Mouse (Mus musculus) kidney, postnatal 10 days (tissue): ENCODE data around the gene Gm20518.

Experiments
- DNase-seq: peaks from one replicate; pipeline ENCODE4 v3.0.0; 2021; ENCODE audit warnings: mixed read lengths

Gm20518 gene

DNA sequence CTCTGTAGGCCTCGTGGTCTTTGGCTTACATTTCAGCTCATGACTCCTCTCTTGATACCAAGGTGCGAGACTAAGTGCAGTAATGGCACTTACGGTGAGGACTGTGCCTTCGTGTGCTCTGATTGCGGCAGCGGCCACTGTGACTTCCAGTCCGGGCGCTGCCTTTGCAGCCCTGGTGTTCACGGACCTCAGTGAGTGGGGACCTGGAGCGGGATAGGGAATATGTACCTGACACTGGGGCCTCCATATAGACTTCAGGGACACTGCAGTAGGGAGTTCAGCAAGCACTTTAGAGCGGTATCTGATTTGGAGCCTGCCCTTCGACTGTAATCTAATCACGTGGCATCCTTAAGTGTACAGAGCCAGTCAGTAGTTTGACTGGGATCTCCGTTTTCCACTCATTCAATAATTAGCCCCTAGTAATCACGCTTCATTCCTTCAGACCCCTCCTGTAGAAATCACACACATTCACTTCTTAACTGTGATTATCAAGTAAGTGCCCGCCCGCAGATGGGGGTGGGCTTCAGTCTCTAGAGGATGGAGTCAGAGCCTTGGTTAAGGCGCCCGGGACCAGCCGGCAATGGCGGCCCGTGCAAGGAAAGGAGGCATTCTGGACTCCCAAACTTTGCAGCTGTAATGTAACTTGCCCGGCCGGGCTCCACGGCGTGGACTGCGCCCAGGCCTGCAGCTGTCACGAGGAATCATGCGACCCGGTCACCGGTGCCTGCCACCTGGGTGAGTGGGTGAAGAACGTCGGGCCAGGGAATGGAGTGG, 87.6 kb downstream of the Gm20518 start:
- no peak for DNase-seq

- DNase-seq, result peak; percentile 62
Observed at GRCm38 (mm10) chr16:17802839-17803674, 88.4 kb downstream of the Gm20518 start.

DNA sequence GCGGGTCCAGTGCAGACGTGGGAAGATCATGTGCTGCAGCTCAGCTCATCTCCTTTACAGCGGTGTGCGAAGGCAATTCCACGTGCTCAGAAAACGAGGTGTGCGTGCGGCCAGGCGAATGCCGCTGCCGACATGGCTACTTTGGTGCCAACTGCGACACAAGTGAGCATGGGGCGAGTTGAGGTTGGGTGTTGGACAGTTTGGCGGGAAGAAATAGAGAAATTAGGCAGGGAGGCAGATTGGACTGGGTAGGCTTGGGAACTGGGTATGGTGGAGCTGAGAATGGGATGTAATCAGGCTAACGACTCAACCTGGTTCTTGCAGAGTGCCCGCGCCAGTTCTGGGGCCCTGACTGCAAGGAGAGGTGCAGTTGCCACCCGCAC, 89.0 kb downstream of the Gm20518 start:
- DNase-seq, result no peak

DNA sequence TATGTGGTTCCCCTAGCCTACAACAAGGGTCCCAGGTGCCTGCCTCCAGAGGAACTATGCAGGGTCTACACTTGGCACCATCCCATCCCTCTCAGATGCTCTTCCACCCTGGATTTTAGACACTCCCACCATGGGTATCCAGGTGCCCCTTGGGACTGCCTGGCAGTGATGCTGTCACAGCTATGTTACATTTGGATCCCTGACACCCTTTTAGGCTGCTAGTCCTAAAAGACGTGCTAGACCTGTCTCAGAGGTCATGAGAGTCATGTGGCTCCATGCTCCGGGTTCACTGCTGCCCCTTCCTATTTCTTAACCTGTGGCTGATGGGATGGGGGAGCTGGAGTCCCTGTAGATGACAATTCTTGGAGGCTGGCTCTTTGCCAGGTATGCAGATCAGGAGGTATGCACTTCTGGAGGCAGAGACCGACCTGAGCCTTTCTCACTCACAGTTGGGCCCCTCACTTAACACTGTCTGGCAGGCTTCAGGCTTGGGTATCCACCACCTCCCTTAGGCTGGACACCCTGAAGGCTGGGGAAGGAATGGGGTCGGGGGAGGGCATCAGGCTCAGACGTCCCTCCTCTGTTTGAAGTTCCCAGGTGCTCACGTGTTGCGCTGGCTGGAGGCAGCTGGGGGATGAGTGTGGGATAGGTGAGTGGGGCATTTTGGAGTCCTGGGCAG, 89.6 kb downstream of the Gm20518 start:
- DNase-seq, result peak; percentile 50

- no peak for DNase-seq
Observed at GRCm38 (mm10) chr16:17799584-17799983, 91.9 kb downstream of the Gm20518 start.

- peak; percentile 90 for DNase-seq
Observed at GRCm38 (mm10) chr16:17798321-17799180, 92.9 kb downstream of the Gm20518 start.

GRCm38 (mm10) chr16:17797812-17798311, 93.6 kb downstream of the Gm20518 start:
- DNase-seq, result no peak

GRCm38 (mm10) chr16:17796971-17797811, 94.3 kb downstream of the Gm20518 start, which contains the start of gene Scarf2:
Gene Scarf2, plus strand, starts transcription at chr16:17797282.
- peak; percentile 87 for DNase-seq

- no peak for DNase-seq
Observed at GRCm38 (mm10) chr16:17796519-17796918, 95.0 kb downstream of the Gm20518 start.

GRCm38 (mm10) chr16:17795643-17796042, 95.8 kb downstream of the Gm20518 start:
- DNase-seq, result no peak

- no peak for DNase-seq
Observed at GRCm38 (mm10) chr16:17794047-17794446, 97.4 kb downstream of the Gm20518 start.

DNA sequence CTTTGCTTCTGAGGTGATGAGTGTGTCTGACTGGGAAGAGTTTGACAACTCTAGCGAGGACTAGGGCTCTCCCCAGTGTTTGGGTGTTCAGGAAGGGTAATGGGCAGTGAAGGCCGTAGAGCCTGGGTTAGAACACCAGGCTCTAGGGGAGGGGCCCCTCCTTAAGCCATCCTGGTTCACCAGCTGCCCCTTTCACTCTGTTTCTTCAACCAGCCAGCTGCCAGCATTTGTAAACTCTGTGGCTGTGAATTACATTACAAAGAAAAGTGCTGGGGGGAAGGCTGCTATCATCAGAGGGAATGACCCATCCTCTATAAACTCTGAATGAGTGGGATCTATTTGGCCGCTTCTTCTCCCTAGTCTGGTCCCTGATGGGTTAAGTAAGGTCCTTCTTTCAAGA, 98.7 kb downstream of the Gm20518 start:
- no peak for DNase-seq

DNA sequence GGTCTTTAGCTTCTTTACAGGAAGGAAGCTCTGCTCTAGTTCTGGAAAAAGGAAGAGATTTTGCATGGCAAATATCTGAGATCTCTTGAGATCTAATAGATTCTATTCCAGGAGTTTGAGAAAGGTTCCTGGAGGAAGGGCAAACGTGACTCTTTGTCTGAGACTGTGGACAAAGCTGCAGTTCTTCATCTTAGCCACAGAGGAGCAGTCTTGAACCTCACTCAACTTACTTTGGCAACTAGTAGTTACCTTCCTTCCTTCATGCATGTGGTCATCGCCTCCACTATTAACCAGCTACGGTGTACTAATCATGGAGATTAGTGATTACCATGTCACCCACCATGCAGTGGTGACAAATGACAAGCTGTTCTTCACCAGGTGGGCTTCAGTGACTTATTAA, 106.1 kb downstream of the Gm20518 start:
- DNase-seq, result no peak
